Mouse (Mus musculus) forebrain, embryonic 15.5 days (tissue): Measurements from ENCODE around the gene Caln1. TPM values are rescaled to one million over a fixed set of nuclear protein-coding genes. Genes with fewer than 3 reads are reported as not detected.

ENCODE experiments used
- ATAC-seq: fragments of 200-750 bp; cut with Nextera tagmentation; replicated peaks from 2 replicates; pipeline ENCODE4 v1.8.0; 2017; ENCODE audit warnings: mild to moderate bottlenecking, moderate TSS enrichment, moderate library complexity
- H3K27ac ChIP-seq: fragments of 300-500 bp; sonication (generic); replicated peaks from 2 replicates; pipeline ENCODE4 v1.5.1; 2015; ENCODE audit warnings: mild to moderate bottlenecking, inconsistent platforms
- H3K27me3 ChIP-seq: fragments of 300-500 bp; sonication (generic); 2 replicates; pipeline ENCODE4 v1.6.1; 2015; ENCODE audit warnings: inconsistent platforms
- H3K36me3 ChIP-seq: fragments of 300-500 bp; sonication (generic); 2 replicates; pipeline ENCODE4 v1.6.1; 2015; ENCODE audit warnings: mild to moderate bottlenecking, inconsistent platforms
- H3K4me1 ChIP-seq: fragments of 300-500 bp; sonication (generic); 2 replicates; pipeline ENCODE4 v1.6.1; 2015; ENCODE audit warnings: inconsistent platforms
- H3K4me2 ChIP-seq: fragments of 300-500 bp; sonication (generic); replicated peaks from 2 replicates; pipeline ENCODE4 v1.6.1; 2015; ENCODE audit warnings: mild to moderate bottlenecking, inconsistent platforms
- H3K4me3 ChIP-seq: fragments of 300-500 bp; sonication (generic); 2 replicates; pipeline ENCODE4 v1.5.1; 2015; ENCODE audit warnings: mild to moderate bottlenecking, inconsistent platforms
- H3K9ac ChIP-seq: fragments of 300-500 bp; sonication (generic); replicated peaks from 2 replicates; pipeline ENCODE4 v1.6.1; 2015; ENCODE audit warnings: mild to moderate bottlenecking, inconsistent platforms
- H3K9me3 ChIP-seq: fragments of 300-500 bp; sonication (generic); 2 replicates; pipeline ENCODE4 v1.6.1; 2016; ENCODE audit warnings: inconsistent platforms
- WGBS: fragments of 180-500 bp; shearing (Covaris S2); methylation state at CpG from one replicate; pipeline ENCODE4 v1.1.7; 2015; ENCODE audit warnings: mixed read lengths; 5-methylcytosine and 5-hydroxymethylcytosine counted together
- polyA plus RNA-seq: library from polyadenylated mRNA; unstranded; fragments of >200 nt; fragmentation: Nextera tagmentation; extraction: Ambion mirVana; gene quantifications from 2 replicates; pipeline ENCODE4 v1.2.1, GENCODE M21; 2015

The Caln1 gene
- polyA plus RNA-seq, 1 experiment from 2014 or later, result 17.5 TPM

GRCm38 (mm10) chr5:130344999-130345398 is 24.3 kb upstream of the Caln1 start:
- H3K4me3 ChIP-seq, result no peak overlapping the region
- H3K9me3 ChIP-seq, result no peaks in the 10 kb centered on the region
- H3K4me2 ChIP-seq, result no peak overlapping the region
- H3K36me3 ChIP-seq, result peaks cover 8% of the 10 kb centered on the region
- no peaks in the 10 kb centered on the region for H3K27me3 ChIP-seq
- H3K4me1 ChIP-seq, result no peaks in the 10 kb centered on the region
- H3K9ac ChIP-seq, result no peak overlapping the region
- no peak for ATAC-seq
- WGBS, result 96% methylated on average over 7 of the region's 7 CpGs
- H3K27ac ChIP-seq, result no peak overlapping the region

DNA sequence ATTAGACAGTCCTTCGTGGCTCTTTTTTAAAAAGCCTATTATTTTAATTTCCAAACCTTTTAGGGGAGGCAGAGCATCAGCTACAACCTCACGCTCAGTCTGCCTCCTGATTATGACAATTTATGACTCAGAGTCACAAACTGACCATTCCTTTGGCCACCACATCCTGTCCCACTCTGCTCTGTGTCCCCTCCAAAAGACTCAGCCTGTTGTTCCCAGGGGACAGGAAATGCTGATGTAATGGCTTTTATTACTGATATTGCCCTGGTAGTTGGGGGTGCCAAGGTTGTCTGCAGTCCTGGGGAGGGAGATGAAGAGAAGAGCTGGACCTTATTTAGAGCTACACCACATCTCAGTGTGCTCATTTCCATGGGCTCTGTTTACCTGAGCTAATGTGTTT is 23.4 kb upstream of the Caln1 start:
- Histone ChIP-seq H3K4me1 (no peaks in the 10 kb centered on the region), H3K9ac (no peak overlapping the region), H3K9me3 (no peaks in the 10 kb centered on the region), H3K36me3 (peaks cover 6% of the 10 kb centered on the region), H3K27ac (no peak overlapping the region), H3K4me3 (no peak overlapping the region), H3K4me2 (no peak overlapping the region), H3K27me3 (no peaks in the 10 kb centered on the region)
- ATAC-seq, result no peak
- WGBS, result 92% methylated on average over 2 of the region's 2 CpGs

GRCm38 (mm10) chr5:130355223-130355622 is 14.0 kb upstream of the Caln1 start:
- H3K27ac ChIP-seq, result no peak overlapping the region
- WGBS, result 64% methylated on average over 7 of the region's 7 CpGs
- no peak overlapping the region for H3K4me2 ChIP-seq
- ATAC-seq, result no peak
- H3K9ac ChIP-seq, result no peak overlapping the region
- H3K4me3 ChIP-seq, result no peak overlapping the region
- H3K9me3 ChIP-seq, result no peaks in the 10 kb centered on the region
- no peaks in the 10 kb centered on the region for H3K4me1 ChIP-seq
- H3K27me3 ChIP-seq, result no peaks in the 10 kb centered on the region
- H3K36me3 ChIP-seq, result no peaks in the 10 kb centered on the region

DNA sequence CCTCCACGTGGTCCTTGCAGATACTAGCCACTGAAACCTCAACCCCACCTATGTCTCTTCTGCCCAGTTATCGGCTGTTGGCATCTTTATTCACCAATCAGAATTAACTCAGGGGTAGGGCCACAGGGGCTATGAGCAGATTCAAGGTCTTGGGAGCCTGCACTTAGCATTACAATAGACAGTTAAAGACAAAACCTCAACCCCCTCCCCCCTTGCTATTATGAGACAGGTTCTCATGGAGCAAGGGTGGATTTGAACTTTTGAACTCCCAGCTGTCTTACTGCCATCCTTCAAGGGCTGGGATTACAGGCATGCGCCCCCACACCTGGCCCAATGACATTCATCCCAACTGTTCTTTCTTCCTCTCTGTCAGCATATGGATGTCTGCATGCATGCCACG is 6.1 kb upstream of the Caln1 start:
- Histone ChIP-seq H3K27me3 (no peaks in the 10 kb centered on the region), H3K4me1 (no peaks in the 10 kb centered on the region), H3K4me2 (no peak overlapping the region), H3K27ac (no peak overlapping the region), H3K36me3 (no peaks in the 10 kb centered on the region), H3K9me3 (no peaks in the 10 kb centered on the region), H3K4me3 (no peak overlapping the region), H3K9ac (no peak overlapping the region)
- 71% methylated on average over 4 of the region's 4 CpGs for WGBS
- ATAC-seq, result no peak

- H3K36me3 ChIP-seq, result no peaks in the 10 kb centered on the region
- no peak overlapping the region for H3K27ac ChIP-seq
- H3K27me3 ChIP-seq, result no peaks in the 10 kb centered on the region
- H3K4me1 ChIP-seq, result no peaks in the 10 kb centered on the region
- H3K4me3 ChIP-seq, result no peak overlapping the region
- H3K9ac ChIP-seq, result no peak overlapping the region
- H3K9me3 ChIP-seq, result no peaks in the 10 kb centered on the region
- whole genome bisulfite sequencing, result 68% methylated on average over 3 of the region's 3 CpGs
- ATAC-seq, result no peak
- H3K4me2 ChIP-seq, result no peak overlapping the region
Measured at GRCm38 (mm10) chr5:130363773-130364172, 5.5 kb upstream of the Caln1 start.

DNA sequence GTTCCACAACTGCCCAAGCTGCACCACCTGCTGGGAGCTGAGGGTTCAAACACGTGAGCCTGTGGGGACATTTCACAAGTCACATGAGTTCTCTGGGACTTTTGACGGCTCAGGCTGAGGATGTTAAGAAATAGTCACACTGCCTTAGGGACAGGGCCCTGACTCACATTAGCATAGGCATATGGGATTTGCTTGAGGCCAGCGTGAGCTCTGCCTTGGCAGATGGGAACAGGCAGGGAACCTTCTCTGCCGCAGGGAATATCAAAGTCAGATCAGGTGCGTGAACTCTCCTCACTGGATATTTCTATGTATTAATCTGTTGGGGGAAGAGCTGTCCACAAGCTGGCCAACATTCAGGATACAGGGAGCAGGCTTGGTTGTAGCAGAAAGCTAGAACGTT is 1.0 kb upstream of the Caln1 start:
- H3K36me3 ChIP-seq, result no peaks in the 10 kb centered on the region
- no peak overlapping the region for H3K9ac ChIP-seq
- H3K9me3 ChIP-seq, result no peaks in the 10 kb centered on the region
- no peaks in the 10 kb centered on the region for H3K4me1 ChIP-seq
- H3K4me2 ChIP-seq, result no peak overlapping the region
- no peak overlapping the region for H3K27ac ChIP-seq
- no peaks in the 10 kb centered on the region for H3K27me3 ChIP-seq
- 83% methylated on average over 6 of the region's 6 CpGs for WGBS
- no peak for ATAC-seq
- no peak overlapping the region for H3K4me3 ChIP-seq

DNA sequence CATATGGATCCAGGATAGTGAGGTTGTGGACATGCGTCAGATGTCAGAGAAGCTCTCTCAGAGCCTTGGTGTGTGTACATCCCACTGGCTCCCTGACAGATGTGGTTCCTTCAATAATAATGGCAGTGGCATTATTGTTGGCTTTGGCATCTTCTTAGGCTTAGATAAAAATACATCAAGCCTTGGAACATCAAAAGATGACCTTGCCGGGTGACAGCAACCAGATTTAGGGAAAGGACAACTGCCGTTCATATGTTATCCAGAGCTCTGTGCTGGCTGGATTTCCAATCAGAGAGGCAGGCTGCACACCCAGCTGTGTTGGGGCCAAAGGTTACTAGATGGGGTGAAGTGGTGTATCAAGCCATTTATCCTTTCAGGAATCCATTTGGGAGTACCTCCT is 6.2 kb downstream of the Caln1 start:
- 98% methylated on average over 3 of the region's 3 CpGs for WGBS
- Histone ChIP-seq H3K27me3 (no peaks in the 10 kb centered on the region), H3K4me3 (no peak overlapping the region), H3K9ac (no peak overlapping the region), H3K9me3 (no peaks in the 10 kb centered on the region), H3K27ac (no peak overlapping the region), H3K36me3 (no peaks in the 10 kb centered on the region), H3K4me1 (no peaks in the 10 kb centered on the region), H3K4me2 (no peak overlapping the region)
- ATAC-seq, result no peak

DNA sequence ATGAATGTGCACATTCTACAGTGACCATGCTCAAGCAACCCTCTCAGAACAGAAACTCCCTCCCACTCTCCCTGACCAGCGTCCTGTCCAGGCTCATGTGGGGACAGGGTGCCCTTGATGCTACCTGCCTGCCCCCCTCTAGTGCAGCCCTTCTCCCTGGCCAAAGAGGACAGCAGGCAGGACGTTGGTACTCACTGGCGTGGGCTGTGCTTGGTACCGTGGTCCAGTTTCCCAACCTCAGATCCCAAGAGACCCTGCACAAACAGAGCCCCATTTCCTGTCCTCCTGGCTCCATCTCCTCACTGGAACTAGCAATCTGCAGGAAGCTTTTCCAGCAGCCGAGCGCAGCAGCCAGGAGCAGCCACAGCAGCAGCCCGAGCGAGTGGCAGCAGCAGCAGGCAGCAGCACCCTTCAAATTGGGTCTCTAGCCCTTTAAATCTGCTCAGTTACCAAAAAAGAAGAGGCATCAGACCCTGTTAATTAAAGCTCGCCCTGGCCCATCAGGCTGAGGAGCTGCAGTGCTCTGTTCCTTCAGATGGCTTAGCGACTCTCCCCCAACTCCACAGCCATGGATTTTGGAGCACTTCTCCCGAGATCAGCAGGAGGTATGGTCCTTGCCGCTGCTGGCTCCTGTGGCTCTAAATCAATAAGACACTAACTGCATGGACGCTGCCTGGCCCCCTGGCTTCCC is 15.1 kb downstream of the Caln1 start, which contains the start of gene A330070K13Rik:
Gene A330070K13Rik (minus strand): TSS at position 410 of the 691 bp plus-strand sequence.
- H3K9me3 ChIP-seq, result no peaks in the 10 kb centered on the region
- H3K9ac ChIP-seq, result no peak within 1 kb of the TSS
- no peak for ATAC-seq
- no peaks in the 10 kb centered on the region for H3K36me3 ChIP-seq
- no peaks in the 10 kb centered on the region for H3K27me3 ChIP-seq
- H3K4me1 ChIP-seq, result no peaks in the 10 kb centered on the region
- no peak within 1 kb of the TSS for H3K27ac ChIP-seq
- WGBS, result 10% methylated on average over 13 of the region's 13 CpGs
- H3K4me2 ChIP-seq, result peak within 1 kb of the TSS; percentile 25
- H3K4me3 ChIP-seq, result no peak within 1 kb of the TSS

- no peak for ATAC-seq
- Histone ChIP-seq H3K36me3 (no peaks in the 10 kb centered on the region), H3K4me3 (no peak overlapping the region), H3K27ac (no peak overlapping the region), H3K4me2 (no peak overlapping the region), H3K9ac (no peak overlapping the region), H3K9me3 (no peaks in the 10 kb centered on the region), H3K27me3 (no peaks in the 10 kb centered on the region), H3K4me1 (no peaks in the 10 kb centered on the region)
- 64% methylated on average over 7 of the region's 7 CpGs for WGBS
Measured at GRCm38 (mm10) chr5:130386418-130386817, 17.2 kb downstream of the Caln1 start.

GRCm38 (mm10) chr5:130393618-130394355 is 24.5 kb downstream of the Caln1 start:
- WGBS, result 42% methylated on average over 8 of the region's 8 CpGs
- no peak for ATAC-seq
- no peak overlapping the region for H3K4me3 ChIP-seq

DNA sequence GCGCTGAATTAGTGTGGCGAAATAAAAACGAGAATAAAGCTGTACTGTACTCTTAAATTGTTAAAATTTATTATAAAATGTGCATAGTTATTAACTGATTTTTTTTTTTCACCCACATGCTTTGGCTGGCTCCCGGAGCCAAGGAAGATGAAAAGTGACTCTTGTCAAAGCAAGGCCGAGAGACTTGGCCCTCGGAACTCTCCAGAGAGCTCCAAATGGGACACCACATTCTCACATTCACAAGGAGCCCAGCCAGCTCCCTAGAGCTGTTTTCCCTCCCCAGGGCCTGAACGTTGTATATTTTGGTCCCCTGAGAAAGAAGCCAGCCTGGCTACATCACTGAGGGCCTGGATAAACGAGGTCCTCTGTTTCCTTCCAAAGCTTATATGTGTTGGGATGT is 25.1 kb downstream of the Caln1 start:
- no peak overlapping the region for H3K27ac ChIP-seq
- no peaks in the 10 kb centered on the region for H3K36me3 ChIP-seq
- WGBS, result 76% methylated on average over 8 of the region's 8 CpGs
- no peak overlapping the region for H3K9ac ChIP-seq
- no peak overlapping the region for H3K4me2 ChIP-seq
- ATAC-seq, result no peak
- H3K4me3 ChIP-seq, result no peak overlapping the region
- H3K4me1 ChIP-seq, result peaks cover 4% of the 10 kb centered on the region; the same call in 1 of the 2 replicates
- H3K27me3 ChIP-seq, result no peaks in the 10 kb centered on the region
- no peaks in the 10 kb centered on the region for H3K9me3 ChIP-seq

More at GRCm38 (mm10) chr5:130393618-130394355, 24.5 kb downstream of the Caln1 start:
- Histone ChIP-seq H3K27ac (no peak overlapping the region), H3K36me3 (no peaks in the 10 kb centered on the region), H3K9me3 (no peaks in the 10 kb centered on the region), H3K4me2 (no peak overlapping the region), H3K9ac (no peak overlapping the region), H3K4me1 (peaks cover 4% of the 10 kb centered on the region; the same call in 1 of the 2 replicates), H3K27me3 (no peaks in the 10 kb centered on the region)

DNA sequence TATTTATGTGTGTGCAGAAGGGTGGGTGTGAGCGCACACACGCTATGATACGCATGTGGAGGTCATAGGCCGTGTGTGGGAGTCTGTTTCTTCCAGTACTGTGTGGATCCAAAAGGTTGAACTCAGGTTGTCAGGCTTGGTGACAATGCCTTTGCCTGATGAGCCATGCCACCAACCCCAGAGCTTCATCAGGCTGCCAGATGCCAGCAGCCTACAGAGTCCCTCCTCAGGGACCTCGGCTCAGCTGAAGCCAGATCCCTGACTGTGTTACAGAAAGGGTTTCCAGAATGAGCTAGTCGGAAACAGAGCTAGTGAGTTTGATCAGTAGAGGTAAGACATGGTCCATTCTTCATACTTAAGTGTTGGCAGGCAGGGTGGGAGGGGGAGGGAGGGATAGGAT is 25.9 kb downstream of the Caln1 start:
- Histone ChIP-seq H3K9me3 (no peaks in the 10 kb centered on the region), H3K27me3 (no peaks in the 10 kb centered on the region), H3K36me3 (no peaks in the 10 kb centered on the region), H3K4me2 (no peak overlapping the region), H3K27ac (no peak overlapping the region), H3K4me3 (no peak overlapping the region), H3K4me1 (peaks cover 4% of the 10 kb centered on the region; the same call in 1 of the 2 replicates), H3K9ac (no peak overlapping the region)
- 79% methylated on average over 6 of the region's 6 CpGs for WGBS
- no peak for ATAC-seq
